Mouse (Mus musculus) heart, embryonic 11.5 days (tissue): ENCODE measurements around the gene Rnaseh1. TPM values are rescaled to one million over a fixed set of nuclear protein-coding genes. Genes with fewer than 3 reads are reported as not detected.

Source experiments
- ATAC-seq: fragments of 200-750 bp; cut with Nextera tagmentation; replicated peaks from 2 replicates; pipeline ENCODE4 v1.8.0; 2017; ENCODE audit warnings: moderate library complexity; ENCODE audit not compliant: insufficient number of reproducible peaks, low FRiP score, low TSS enrichment
- H3K27ac ChIP-seq: fragments of 300-500 bp; sonication (generic); 2 replicates; pipeline ENCODE4 v1.5.1; 2014; ENCODE audit warnings: mild to moderate bottlenecking, low read depth, low read length
- H3K27me3 ChIP-seq: fragments of 300-500 bp; sonication (generic); 2 replicates; pipeline ENCODE4 v1.6.1; 2014; ENCODE audit warnings: mild to moderate bottlenecking, low read length, mixed read lengths; ENCODE audit not compliant: control insufficient read depth, insufficient read depth
- H3K36me3 ChIP-seq: fragments of 300-500 bp; sonication (generic); 2 replicates; pipeline ENCODE4 v1.6.1; 2014; ENCODE audit warnings: mild to moderate bottlenecking, low read length, moderate library complexity, mixed read lengths; ENCODE audit not compliant: control insufficient read depth, insufficient read depth
- H3K4me1 ChIP-seq: fragments of 300-500 bp; sonication (generic); 2 replicates; pipeline ENCODE4 v1.6.1; 2014; ENCODE audit warnings: low read length; ENCODE audit not compliant: control insufficient read depth, insufficient read depth
- H3K4me2 ChIP-seq: fragments of 300-500 bp; sonication (generic); 2 replicates; pipeline ENCODE4 v1.6.1; 2014; ENCODE audit warnings: mild to moderate bottlenecking, moderate library complexity
- H3K4me3 ChIP-seq: fragments of 300-500 bp; sonication (generic); 2 replicates; pipeline ENCODE4 v1.5.1; 2014; ENCODE audit warnings: low read depth, low read length
- H3K9ac ChIP-seq: fragments of 300-500 bp; sonication (generic); 2 replicates; pipeline ENCODE4 v1.6.1; 2014; ENCODE audit warnings: mild to moderate bottlenecking, low read depth, low read length, moderate library complexity
- H3K9me3 ChIP-seq: fragments of 300-500 bp; sonication (generic); replicated peaks from 2 replicates; pipeline ENCODE4 v1.6.1; 2016; ENCODE audit warnings: low read length; ENCODE audit not compliant: control insufficient read depth
- WGBS: fragments of 180-500 bp; shearing (Covaris S2); extraction: QIAGEN DNeasy Blood & Tissue Kit; methylation state at CpG from one replicate; pipeline ENCODE4 v1.1.7; 2014; ENCODE audit not compliant: insufficient replicate concordance; 5-methylcytosine and 5-hydroxymethylcytosine counted together
- polyA plus RNA-seq: library from polyadenylated mRNA; unstranded; fragments of >200 nt; fragmentation: Nextera tagmentation; extraction: Ambion mirVana; gene quantifications from 2 replicates; pipeline ENCODE4 v1.2.1, GENCODE M21; 2014

Gene Rnaseh1
- polyA plus RNA-seq, 1 experiment from 2014 or later: 20.2 TPM

DNA sequence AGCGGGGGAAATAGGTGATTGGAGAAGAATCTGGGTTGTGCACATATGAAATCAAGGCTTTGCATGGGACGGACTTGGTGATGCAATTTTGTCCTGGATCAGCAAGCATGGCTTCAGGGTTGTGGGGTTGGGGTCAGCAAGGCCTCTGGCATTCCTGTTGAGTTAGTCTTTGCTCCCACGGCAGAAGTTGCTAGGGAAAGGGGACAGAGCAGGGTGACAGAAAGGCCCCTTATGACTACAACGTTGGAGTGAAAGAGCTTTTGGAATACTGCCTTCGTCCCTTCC, 26.5 kb downstream of the Rnaseh1 start:
- no peaks in the 10 kb centered on the region for H3K9me3 ChIP-seq
- H3K4me2 ChIP-seq: peak overlapping the region; percentile 70
- peak overlapping the region; percentile 86; the same call in 1 of the 2 replicates for H3K27ac ChIP-seq
- no peak for ATAC-seq
- no peaks in the 10 kb centered on the region for H3K27me3 ChIP-seq
- peak overlapping the region; percentile 50; the same call in 1 of the 2 replicates for H3K4me3 ChIP-seq
- peak overlapping the region; percentile 63; the same call in 1 of the 2 replicates for H3K9ac ChIP-seq
- H3K36me3 ChIP-seq: no peaks in the 10 kb centered on the region
- no peaks in the 10 kb centered on the region; the same call in 1 of the 2 replicates for H3K4me1 ChIP-seq
- WGBS: 71% methylated on average over 5 of the region's 5 CpGs

DNA sequence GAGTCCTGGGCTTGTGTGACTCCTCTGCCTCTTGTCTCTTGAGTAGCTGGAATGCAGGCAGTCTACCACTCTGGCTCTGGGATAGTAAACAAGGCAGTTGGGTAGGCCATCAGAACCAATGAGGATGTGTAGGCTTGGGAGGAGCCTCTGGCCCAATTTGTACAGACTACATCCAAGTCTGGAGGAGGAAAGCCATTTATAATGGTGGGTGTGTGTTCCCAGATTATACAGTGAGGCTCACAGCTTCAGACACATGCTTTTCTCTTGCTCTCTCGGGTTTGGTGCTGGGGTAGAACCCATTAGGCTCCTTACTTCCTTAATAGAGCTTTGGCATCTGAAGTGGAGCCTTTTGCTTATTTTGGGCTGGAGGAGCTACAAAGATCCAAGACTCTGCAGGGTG, 35.3 kb downstream of the Rnaseh1 start:
- no peaks in the 10 kb centered on the region for H3K9me3 ChIP-seq
- no peak overlapping the region for H3K27ac ChIP-seq
- ATAC-seq: no peak
- no peak overlapping the region for H3K9ac ChIP-seq
- no peaks in the 10 kb centered on the region for H3K27me3 ChIP-seq
- H3K4me2 ChIP-seq: no peak overlapping the region
- H3K36me3 ChIP-seq: peaks cover 6% of the 10 kb centered on the region; the same call in 1 of the 2 replicates
- no peak overlapping the region for H3K4me3 ChIP-seq
- WGBS: 81% methylated on average over 1 of the region's 1 CpGs
- no peaks in the 10 kb centered on the region for H3K4me1 ChIP-seq

DNA sequence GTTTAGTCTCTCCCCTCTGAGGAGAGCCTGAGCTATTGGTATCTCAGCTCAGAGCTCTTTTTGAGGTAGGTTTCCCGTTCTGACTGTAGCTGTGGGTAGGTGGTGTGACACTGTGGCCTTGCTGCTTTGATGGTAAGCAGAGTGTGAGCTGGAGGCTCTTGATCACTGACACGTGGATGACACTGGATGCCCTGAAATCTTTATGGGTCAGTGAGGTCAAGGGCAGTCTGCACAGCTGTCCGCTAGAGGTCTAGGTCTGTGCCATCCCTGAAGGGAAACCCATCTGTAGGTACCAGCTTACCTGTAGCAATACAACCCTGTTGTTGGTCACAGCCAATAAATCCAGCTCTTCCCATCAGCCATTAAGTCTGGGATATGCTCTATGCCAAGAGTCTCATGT, 36.4 kb downstream of the Rnaseh1 start:
- Histone ChIP-seq H3K4me3 (no peak overlapping the region), H3K27me3 (no peaks in the 10 kb centered on the region), H3K9ac (no peak overlapping the region), H3K4me1 (no peaks in the 10 kb centered on the region), H3K4me2 (no peak overlapping the region), H3K27ac (no peak overlapping the region), H3K36me3 (peaks cover 9% of the 10 kb centered on the region), H3K9me3 (no peaks in the 10 kb centered on the region)
- no peak for ATAC-seq
- WGBS: 64% methylated on average over 3 of the region's 3 CpGs

DNA sequence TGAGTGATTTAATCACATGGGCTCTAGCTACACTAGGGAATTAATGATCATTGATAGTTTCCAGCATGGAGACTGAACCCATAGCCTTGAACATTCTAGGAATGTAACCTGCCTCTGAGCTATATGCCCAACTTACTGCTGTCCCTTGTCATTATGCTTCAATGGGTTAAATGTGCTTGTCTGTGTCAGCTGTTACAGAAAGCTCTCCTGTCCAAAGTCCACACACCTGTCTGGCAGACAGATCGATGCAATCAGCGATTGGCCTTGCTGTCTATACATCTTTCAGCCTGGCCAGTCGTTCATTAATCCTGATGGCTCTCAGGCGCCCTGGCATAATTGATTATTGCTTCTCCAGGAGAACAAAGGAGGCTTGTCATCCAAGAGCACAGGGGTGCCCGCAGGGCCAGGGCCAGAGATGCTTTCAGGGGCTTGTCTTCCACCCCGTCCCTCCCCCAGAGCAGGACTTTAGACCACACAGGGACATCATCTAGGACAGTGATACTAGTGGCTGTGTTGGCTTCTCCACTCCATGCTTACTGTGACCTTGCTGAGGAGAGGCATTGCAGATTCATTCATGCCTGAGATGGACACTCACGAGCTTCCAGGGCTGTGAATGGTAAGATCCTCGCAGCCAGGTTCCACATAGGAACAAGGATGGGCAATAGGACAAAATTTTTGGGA, 36.9 kb downstream of the Rnaseh1 start:
- Histone ChIP-seq H3K27ac (no peak overlapping the region), H3K9me3 (no peaks in the 10 kb centered on the region), H3K4me3 (no peak overlapping the region), H3K9ac (no peak overlapping the region), H3K36me3 (peaks cover 12% of the 10 kb centered on the region), H3K27me3 (no peaks in the 10 kb centered on the region), H3K4me2 (no peak overlapping the region), H3K4me1 (no peaks in the 10 kb centered on the region)
- ATAC-seq: no peak
- WGBS: 78% methylated on average over 8 of the region's 8 CpGs

DNA sequence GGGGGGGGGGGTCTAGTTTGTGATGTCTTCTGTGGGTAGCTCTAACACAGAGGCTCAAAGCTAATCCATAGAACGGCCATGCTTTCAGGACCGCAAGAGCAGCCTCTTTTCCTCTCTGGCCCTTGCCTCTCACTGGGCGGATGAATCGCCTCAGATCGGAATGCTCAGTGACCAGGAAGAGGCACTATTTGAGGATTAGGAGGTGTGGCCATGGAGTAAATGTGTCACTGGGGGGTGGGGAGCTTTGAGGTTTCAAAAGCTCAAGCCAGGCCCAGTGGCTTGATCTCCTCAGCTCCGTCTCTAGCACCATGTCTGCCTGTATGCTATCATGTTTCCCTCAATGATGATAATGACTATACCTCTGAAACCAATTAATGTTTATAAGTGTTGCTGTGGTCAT, 39.6 kb downstream of the Rnaseh1 start:
- no peaks in the 10 kb centered on the region for H3K27me3 ChIP-seq
- H3K36me3 ChIP-seq: peaks cover 9% of the 10 kb centered on the region
- peaks cover 4% of the 10 kb centered on the region for H3K4me1 ChIP-seq
- H3K4me3 ChIP-seq: no peak overlapping the region
- 87% methylated on average over 6 of the region's 6 CpGs for WGBS
- no peak overlapping the region for H3K9ac ChIP-seq
- H3K4me2 ChIP-seq: no peak overlapping the region
- no peak overlapping the region for H3K27ac ChIP-seq
- no peaks in the 10 kb centered on the region for H3K9me3 ChIP-seq
- ATAC-seq: no peak

DNA sequence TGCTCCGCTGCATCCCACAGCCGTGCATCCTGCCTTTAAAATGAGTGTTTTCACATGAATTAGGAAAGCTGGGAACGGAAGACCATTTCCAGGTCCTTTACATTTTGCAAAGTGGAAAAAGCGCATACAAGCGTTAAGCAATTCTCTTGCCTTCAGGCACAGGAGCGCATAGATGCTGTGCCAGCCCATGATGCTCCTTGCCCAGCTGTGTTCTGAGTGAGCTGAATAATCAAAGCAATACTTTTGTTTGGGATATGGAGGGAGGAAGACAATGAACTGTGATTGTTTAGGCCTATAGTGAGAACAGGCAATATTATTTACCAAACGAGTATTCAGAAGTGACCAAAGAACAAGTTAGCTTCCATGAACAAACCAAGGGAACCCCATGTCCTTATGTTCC, 41.3 kb downstream of the Rnaseh1 start:
- ATAC-seq: no peak
- 92% methylated on average over 7 of the region's 7 CpGs for WGBS
- no peak overlapping the region for H3K4me3 ChIP-seq
- H3K36me3 ChIP-seq: peaks cover 9% of the 10 kb centered on the region
- H3K27ac ChIP-seq: no peak overlapping the region
- no peak overlapping the region for H3K4me2 ChIP-seq
- peaks cover 16% of the 10 kb centered on the region for H3K4me1 ChIP-seq
- H3K9ac ChIP-seq: no peak overlapping the region
- H3K27me3 ChIP-seq: no peaks in the 10 kb centered on the region
- H3K9me3 ChIP-seq: no peaks in the 10 kb centered on the region

- 53% methylated on average over 3 of the region's 3 CpGs for WGBS
- no peaks in the 10 kb centered on the region for H3K9me3 ChIP-seq
- ATAC-seq: no peak
- H3K27ac ChIP-seq: no peak overlapping the region
- H3K27me3 ChIP-seq: 0 out of 2 replicates have a peak, but pooled peaks cover 2% of the 10 kb centered on the region
- peaks cover 9% of the 10 kb centered on the region for H3K36me3 ChIP-seq
- peaks cover 16% of the 10 kb centered on the region for H3K4me1 ChIP-seq
- no peak overlapping the region for H3K9ac ChIP-seq
- H3K4me2 ChIP-seq: no peak overlapping the region
- no peak overlapping the region for H3K4me3 ChIP-seq
Measured at GRCm38 (mm10) chr12:28693738-28694137, 44.3 kb downstream of the Rnaseh1 start.

- H3K4me3 ChIP-seq: no peak overlapping the region
- no peak for ATAC-seq
- H3K4me1 ChIP-seq: peaks cover 16% of the 10 kb centered on the region
- no peak overlapping the region for H3K27ac ChIP-seq
- H3K27me3 ChIP-seq: 0 out of 2 replicates have a peak, but pooled peaks cover 2% of the 10 kb centered on the region
- H3K9ac ChIP-seq: no peak overlapping the region
- no peak overlapping the region for H3K4me2 ChIP-seq
- no peaks in the 10 kb centered on the region for H3K9me3 ChIP-seq
- 62% methylated on average over 2 of the region's 2 CpGs for WGBS
- peaks cover 9% of the 10 kb centered on the region for H3K36me3 ChIP-seq
Measured at GRCm38 (mm10) chr12:28694231-28694630, 44.8 kb downstream of the Rnaseh1 start.

DNA sequence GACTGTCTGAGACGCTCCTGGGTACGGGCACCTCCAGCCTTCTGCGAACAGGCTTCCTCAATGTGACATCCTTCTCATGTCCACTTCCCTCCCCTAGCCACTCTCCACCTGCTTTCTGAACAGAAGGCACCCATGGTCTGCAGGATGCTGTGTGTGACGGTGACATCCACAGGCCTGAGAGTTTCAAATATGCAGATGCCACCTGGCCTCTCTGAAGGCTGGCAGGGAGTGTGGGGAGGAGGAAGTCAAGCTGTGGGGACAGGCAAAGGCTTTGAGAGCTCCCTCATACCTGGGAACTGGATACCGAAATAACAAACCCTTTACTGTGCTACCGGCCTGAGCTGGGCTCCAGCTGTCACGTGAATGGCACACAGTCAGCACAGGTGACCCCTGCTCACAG, 45.4 kb downstream of the Rnaseh1 start:
- H3K4me3 ChIP-seq: no peak overlapping the region
- peaks cover 6% of the 10 kb centered on the region; the same call in 1 of the 2 replicates for H3K36me3 ChIP-seq
- WGBS: 72% methylated on average over 7 of the region's 7 CpGs
- no peak overlapping the region for H3K4me2 ChIP-seq
- no peak for ATAC-seq
- no peak overlapping the region for H3K27ac ChIP-seq
- H3K27me3 ChIP-seq: 0 out of 2 replicates have a peak, but pooled peaks cover 2% of the 10 kb centered on the region
- H3K9ac ChIP-seq: no peak overlapping the region
- H3K4me1 ChIP-seq: peaks cover 16% of the 10 kb centered on the region
- no peaks in the 10 kb centered on the region for H3K9me3 ChIP-seq
